Mouse (Mus musculus) heart, adult 2 months (tissue): ENCODE data around the gene Hgd.

Experiments used
- CTCF ChIP-seq: fragments of 200-600 bp; IDR thresholded peaks from 2 replicates; pipeline ENCODE4 v1.8.1; 2022; ENCODE audit warnings: antibody characterized with exemption, mild to moderate bottlenecking, moderate library complexity
- EP300 ChIP-seq: fragments of 200-500 bp; IDR thresholded peaks from 2 replicates; pipeline ENCODE4 v1.6.1; 2011; ENCODE audit warnings: low read depth, low read length, control low read depth; ENCODE audit not compliant: insufficient read depth
- POLR2A ChIP-seq: fragments of 200-500 bp; IDR thresholded peaks from 2 replicates; pipeline ENCODE4 v1.6.1; 2011; ENCODE audit warnings: mild to moderate bottlenecking, low read depth, low read length, control low read depth; ENCODE audit not compliant: insufficient read depth

- TF ChIP-seq CTCF, result no peak
- TF ChIP-seq POLR2A, result no peak
- no peak for TF ChIP-seq EP300
Measured at GRCm38 (mm10) chr16:37676677-37677072, 96.7 kb downstream of the Hgd start.
